Mouse (Mus musculus) liver, embryonic 14.5 days (tissue): ENCODE results near the gene Xbp1. TPM values are rescaled to one million over a fixed set of nuclear protein-coding genes. Genes with fewer than 3 reads are reported as not detected.

Experiments used
- ATAC-seq: fragments of 200-750 bp; cut with Nextera tagmentation; 2 replicates; pipeline ENCODE4 v1.8.0; 2017; ENCODE audit warnings: moderate number of reproducible peaks, mild to moderate bottlenecking, moderate library complexity; ENCODE audit not compliant: insufficient read depth
- DNase-seq, 3 experiments: peaks; one replicate each; pipeline ENCODE4 v3.0.0-alpha.2; 2012 to 2013; ENCODE audit warnings: low read depth in 3 of 3, low spot score in 3 of 3
- H3K27ac ChIP-seq: fragments of 300-500 bp; sonication (generic); 2 replicates; pipeline ENCODE4 v1.5.1; 2014; ENCODE audit warnings: moderate library complexity, mild to moderate bottlenecking, control low read depth, inconsistent platforms
- H3K27me3 ChIP-seq: fragments of 300-500 bp; sonication (generic); 2 replicates; pipeline ENCODE4 v1.6.1; 2014; ENCODE audit warnings: mild to moderate bottlenecking, low read length, moderate library complexity; ENCODE audit not compliant: control insufficient read depth, insufficient read depth
- H3K36me3 ChIP-seq: fragments of 300-500 bp; sonication (generic); replicated peaks from 2 replicates; pipeline ENCODE4 v1.6.1; 2014; ENCODE audit warnings: low read depth; ENCODE audit not compliant: control insufficient read depth, insufficient read depth
- H3K4me1 ChIP-seq, 2 experiments: fragments of 200-500 bp in 1 of 2; fragments of 300-500 bp in 1 of 2; sonication (generic) in 1 of 2; replicated peaks; 2 replicates each; pipeline ENCODE4 v1.6.1; 2012 to 2014; ENCODE audit warnings: antibody characterized with exemption in 1 of 2, inconsistent platforms in 1 of 2, low read length in 1 of 2; ENCODE audit not compliant: control insufficient read depth in 2 of 2, insufficient read depth in 2 of 2
- H3K4me2 ChIP-seq: fragments of 300-500 bp; sonication (generic); 2 replicates; pipeline ENCODE4 v1.6.1; 2014; ENCODE audit warnings: low read depth, mild to moderate bottlenecking, control low read depth, moderate library complexity
- H3K4me3 ChIP-seq, 2 experiments: fragments of 200-500 bp in 1 of 2; fragments of 300-500 bp in 1 of 2; sonication (generic) in 1 of 2; 2 replicates each; pipeline ENCODE4 v1.5.1; 2012 to 2014; ENCODE audit warnings: low read depth in 2 of 2, low read length in 2 of 2, mild to moderate bottlenecking in 2 of 2, control low read depth in 1 of 2, inconsistent platforms in 1 of 2, moderate library complexity in 1 of 2; ENCODE audit not compliant: insufficient read depth in 1 of 2
- H3K9ac ChIP-seq: fragments of 300-500 bp; sonication (generic); replicated peaks from 2 replicates; pipeline ENCODE4 v1.6.1; 2014; ENCODE audit warnings: mild to moderate bottlenecking, control low read depth, moderate library complexity
- H3K9me3 ChIP-seq: fragments of 300-500 bp; sonication (generic); 2 replicates; pipeline ENCODE4 v1.6.1; 2016; ENCODE audit warnings: low read length, mixed read lengths; ENCODE audit not compliant: control insufficient read depth
- CTCF ChIP-seq: IDR thresholded peaks from 2 replicates; pipeline ENCODE4 v1.5.1; 2016; ENCODE audit warnings: antibody characterized with exemption, low read depth, control low read depth
- EP300 ChIP-seq: IDR thresholded peaks from 2 replicates; pipeline ENCODE4 v1.6.1; 2016; ENCODE audit warnings: antibody characterized with exemption, low read depth
- whole genome bisulfite sequencing: fragments of 180-500 bp; shearing (Covaris S2); extraction: QIAGEN DNeasy Blood & Tissue Kit; methylation state at CpG from one replicate; pipeline ENCODE4 v1.1.7; 2014; ENCODE audit not compliant: insufficient replicate concordance; 5-methylcytosine and 5-hydroxymethylcytosine counted together
- polyA plus RNA-seq, 2 experiments: library from polyadenylated mRNA; depleted of rRNA in 1 of 2; stranded (reverse) in 1 of 2; unstranded in 1 of 2; fragments of >200 nt; fragmentation: Nextera tagmentation in 1 of 2; extraction: Ambion mirVana in 1 of 2; gene quantifications; 2 replicates each; pipeline versions ENCODE4 v1.2.1 to v1.2.3; 2012 to 2014

Xbp1 gene
- polyA plus RNA-seq, 2 experiments: 33.6 to 92.5 TPM

GRCm38 (mm10) chr11:5498422-5498821, 22.0 kb upstream of the Xbp1 start:
- H3K4me1 ChIP-seq: peaks cover 0 to 15% of the 10 kb centered on the region in 2 experiments; a peak in 2 of 4 replicates
- 72% methylated on average over 9 of the region's 9 CpGs for WGBS
- no peaks in the 10 kb centered on the region for H3K36me3 ChIP-seq
- H3K4me3 ChIP-seq: no peak overlapping the region
- H3K9me3 ChIP-seq: no peaks in the 10 kb centered on the region
- H3K27me3 ChIP-seq: no peaks in the 10 kb centered on the region
- ATAC-seq (peak; percentile 41; the same call in 1 of the 2 replicates), DNase-seq (no peak)
- H3K27ac ChIP-seq: peak overlapping the region; percentile 36
- TF ChIP-seq EP300 (no peak), CTCF (no peak)
- peak overlapping the region; percentile 40 for H3K4me2 ChIP-seq
- H3K9ac ChIP-seq: no peak overlapping the region

GRCm38 (mm10) chr11:5498931-5499661, 21.4 kb upstream of the Xbp1 start:
- Histone ChIP-seq H3K27me3 (no peaks in the 10 kb centered on the region), H3K4me2 (peak overlapping the region; percentile 40), H3K9ac (no peak overlapping the region), H3K27ac (peak overlapping the region; percentile 36), H3K4me3 (no peak overlapping the region), H3K36me3 (no peaks in the 10 kb centered on the region), H3K9me3 (no peaks in the 10 kb centered on the region), H3K4me1 (peaks cover 0 to 15% of the 10 kb centered on the region in 2 experiments; a peak in 2 of 4 replicates)
- 49% methylated on average over 13 of the region's 13 CpGs for WGBS
- DNase-seq (no peak), ATAC-seq (peak; percentile 32; the same call in 1 of the 2 replicates)
- TF ChIP-seq CTCF (no peak), EP300 (no peak)

- Histone ChIP-seq H3K27ac (no peak overlapping the region), H3K4me3 (no peak overlapping the region), H3K27me3 (no peaks in the 10 kb centered on the region), H3K4me2 (peak overlapping the region; percentile 4; the same call in 1 of the 2 replicates), H3K36me3 (no peaks in the 10 kb centered on the region), H3K4me1 (peaks cover 0 to 15% of the 10 kb centered on the region in 2 experiments; a peak in 2 of 4 replicates), H3K9me3 (no peaks in the 10 kb centered on the region), H3K9ac (no peak overlapping the region)
- ATAC-seq: no peak
- DNase-seq: no peak
- 63% methylated on average over 11 of the region's 11 CpGs for WGBS
- no peak for TF ChIP-seq CTCF
- TF ChIP-seq EP300: no peak
Observed at GRCm38 (mm10) chr11:5499961-5500644, 20.4 kb upstream of the Xbp1 start.

GRCm38 (mm10) chr11:5500903-5501741, 19.3 kb upstream of the Xbp1 start:
- DNase-seq (no peak), ATAC-seq (no peak)
- H3K36me3 ChIP-seq: no peaks in the 10 kb centered on the region
- no peaks in the 10 kb centered on the region for H3K27me3 ChIP-seq
- 63% methylated on average over 13 of the region's 13 CpGs for WGBS
- H3K4me2 ChIP-seq: no peak overlapping the region
- peaks cover 0 to 21% of the 10 kb centered on the region in 2 experiments; a peak in 2 of 4 replicates for H3K4me1 ChIP-seq
- no peak overlapping the region for H3K4me3 ChIP-seq
- no peak overlapping the region for H3K27ac ChIP-seq
- H3K9ac ChIP-seq: no peak overlapping the region
- no peaks in the 10 kb centered on the region for H3K9me3 ChIP-seq
- TF ChIP-seq EP300 (no peak), CTCF (no peak)
